Mouse (Mus musculus) left cerebral cortex, postnatal 10 days (tissue): ENCODE measurements at regions not wholly inside any gene's neighbourhood (a gene's known extent, or its start where the extent isn't known, plus 50 kb on each side); places are given as distances from the start of the nearest gene placed in this dataset.
A peak's percentile ranks its signal among the peaks of the same experiment; 100 is the strongest.

Source experiments
- DNase-seq, 2 experiments: peaks; one replicate each; pipeline ENCODE4 v3.0.0; 2021 to 2022; ENCODE audit warnings: low spot score in 2 of 2, mixed read lengths in 1 of 2; ENCODE audit errors: extremely low spot score in 1 of 2
- intact Hi-C: fragments of 180-260 bp; cut with DNase I; formaldehyde crosslinking; loops from one replicate; pipeline ENCODE4 v1.15.1; 2025

DNA sequence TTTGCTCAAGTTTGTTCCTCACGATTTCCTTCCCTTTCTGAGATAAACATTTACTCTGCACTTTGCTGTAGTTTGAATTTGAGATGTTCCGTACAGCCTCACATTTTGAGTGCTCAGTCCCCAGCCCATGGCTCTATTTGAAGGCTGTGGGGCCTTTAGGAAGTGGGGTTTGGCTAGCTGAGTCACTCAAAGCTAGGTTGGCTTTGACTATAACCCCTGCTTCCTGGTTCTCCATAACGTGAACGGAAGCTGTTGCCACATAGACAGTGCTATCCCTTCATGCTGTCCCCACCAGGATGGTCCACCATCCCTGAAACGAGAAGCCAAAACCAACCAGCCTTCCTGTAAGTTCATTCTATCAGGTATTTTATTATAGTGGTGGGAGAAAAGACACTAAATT lies 111.1 kb downstream of the Evx1 start:
- no peak for DNase-seq
- intact Hi-C loops, result no loop called here

DNA sequence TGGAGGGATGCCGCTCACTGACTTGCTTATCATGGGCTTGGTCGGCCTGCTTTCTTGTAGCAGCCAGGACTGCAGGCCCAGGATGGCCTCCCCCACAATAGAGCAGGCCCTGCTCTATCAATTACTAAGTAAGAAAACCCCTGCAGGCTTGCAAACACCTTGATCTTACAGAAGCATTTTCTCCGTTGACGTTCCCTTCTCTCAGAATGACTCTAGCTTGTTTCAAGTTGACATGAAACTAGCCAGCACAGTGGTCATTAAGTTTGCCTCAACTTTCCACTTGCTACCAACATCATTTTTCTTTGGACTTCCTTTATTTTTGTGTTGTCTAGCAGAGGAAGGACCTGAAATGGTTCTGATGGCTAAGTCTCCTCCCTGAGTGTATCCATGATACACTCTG lies 111.8 kb downstream of the Evx1 start:
- DNase-seq, result no peak
- intact Hi-C loops, result no loop called here

DNA sequence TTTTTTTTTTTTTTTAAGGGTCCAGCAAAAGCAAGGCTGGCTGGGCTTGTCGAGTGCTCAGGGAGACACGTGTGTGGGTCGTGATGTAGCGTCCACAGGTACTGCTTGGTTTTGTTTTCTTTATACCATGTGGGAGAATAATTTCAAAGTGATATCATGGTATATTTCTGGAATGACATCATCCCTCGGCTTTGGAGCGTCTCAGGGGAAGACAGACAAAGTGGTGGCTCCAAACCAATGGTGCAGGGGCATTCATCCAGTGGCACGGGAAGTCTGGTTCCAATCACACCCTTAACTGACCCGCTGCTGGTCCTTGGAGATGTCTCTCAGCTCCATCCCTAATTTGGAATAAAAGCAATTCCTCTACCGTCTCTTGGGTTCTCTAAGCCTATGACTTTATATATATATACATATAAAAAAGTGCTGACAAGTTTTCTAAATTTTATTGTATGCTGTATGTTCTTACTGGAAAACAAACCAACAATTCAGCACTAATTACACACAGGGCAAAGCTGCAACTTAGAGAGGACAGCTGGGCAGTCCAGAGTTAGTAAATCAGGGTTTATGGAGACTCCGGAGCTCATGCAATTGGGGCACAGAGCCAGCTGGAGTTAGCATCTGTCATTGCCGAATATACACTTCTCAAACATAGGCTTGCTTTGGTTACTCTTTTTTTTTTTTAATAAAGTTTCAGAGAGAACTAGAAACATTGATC lies 115.3 kb downstream of the Evx1 start:
- DNase-seq, result peak in 1 of 2 experiments; percentile 38

DNA sequence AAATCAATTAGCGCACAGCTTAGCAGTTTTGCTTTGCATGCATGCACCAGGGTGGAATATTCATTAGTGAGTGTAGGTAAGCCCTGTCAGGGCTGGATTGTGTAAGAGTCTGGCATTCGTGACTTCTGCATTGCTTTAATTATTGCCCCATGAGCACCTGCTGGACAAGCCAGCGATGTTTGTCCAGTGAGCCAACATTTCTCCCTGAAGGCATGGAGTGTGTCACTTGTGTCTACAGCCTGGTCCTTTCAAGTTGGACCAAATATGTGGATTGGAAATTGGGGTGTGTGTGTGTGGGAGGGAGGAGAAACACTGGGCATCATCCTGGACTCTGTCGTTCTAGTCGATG lies 115.9 kb downstream of the Evx1 start:
- intact Hi-C loops, result no loop called here
- no peak for DNase-seq

More for the DNA sequence above, 115.3 kb downstream of the Evx1 start:
- intact Hi-C loops, result no loop called here

DNA sequence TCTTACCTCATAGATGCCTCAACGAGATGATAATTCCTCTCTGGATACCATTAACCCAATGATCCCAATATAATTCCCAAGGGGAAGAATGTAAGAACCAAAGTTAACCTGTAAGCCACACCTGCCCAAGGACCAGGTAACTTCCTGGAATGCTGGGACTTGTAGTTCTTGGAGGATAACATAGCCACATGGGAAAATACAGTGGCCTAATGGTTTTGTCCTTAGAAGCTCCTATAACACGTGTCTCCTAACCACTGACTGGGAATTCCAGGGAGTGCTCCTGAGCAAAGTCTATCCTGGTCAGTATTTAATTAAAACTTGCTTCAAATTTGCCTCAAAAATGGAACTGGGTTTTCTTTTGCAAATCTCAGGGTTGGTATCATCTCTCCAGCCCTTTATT lies 119.9 kb downstream of the Evx1 start:
- no peak for DNase-seq
- intact Hi-C loops, result no loop called here

DNA sequence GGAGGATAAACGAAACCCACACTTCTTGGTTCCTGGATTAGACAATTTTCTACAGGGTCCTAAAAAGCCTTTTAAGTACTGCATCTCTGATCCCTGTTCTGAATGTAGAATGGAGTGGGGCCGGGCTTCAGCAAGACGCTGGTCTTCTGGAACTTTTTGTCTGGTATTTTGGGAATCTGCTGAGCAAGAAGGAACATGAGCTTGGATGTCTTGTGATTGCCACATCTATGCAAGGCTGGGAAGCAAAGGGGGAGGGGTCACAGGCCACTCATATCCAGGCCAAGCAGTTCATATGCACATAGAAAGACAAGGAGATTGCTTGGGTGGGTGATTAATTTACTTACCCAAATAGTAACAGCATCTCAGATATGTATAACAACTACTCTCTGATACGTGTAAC lies 121.5 kb downstream of the Evx1 start:
- no peak for DNase-seq
- intact Hi-C loops, result no loop called here

DNA sequence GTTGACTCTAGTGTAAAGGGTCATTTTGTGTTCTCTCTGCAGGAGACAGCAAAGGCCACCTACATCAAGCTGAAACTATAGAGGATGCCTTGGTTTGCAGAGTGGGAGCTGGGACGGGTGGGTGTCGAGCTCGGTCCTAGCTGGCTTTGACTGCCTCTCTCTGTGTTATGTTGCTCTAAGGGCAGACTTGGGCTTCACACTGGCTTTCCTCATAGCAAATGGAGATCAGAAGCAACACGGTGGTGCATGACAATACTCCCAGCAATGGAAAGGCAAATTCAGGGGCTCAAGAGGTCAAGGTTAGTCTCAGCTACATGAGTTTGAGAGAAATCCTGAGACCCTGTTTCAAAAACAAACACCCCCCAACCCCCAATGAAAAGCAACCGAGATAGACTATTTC lies 122.1 kb downstream of the Evx1 start:
- intact Hi-C loops, result no loop called here
- no peak for DNase-seq

DNA sequence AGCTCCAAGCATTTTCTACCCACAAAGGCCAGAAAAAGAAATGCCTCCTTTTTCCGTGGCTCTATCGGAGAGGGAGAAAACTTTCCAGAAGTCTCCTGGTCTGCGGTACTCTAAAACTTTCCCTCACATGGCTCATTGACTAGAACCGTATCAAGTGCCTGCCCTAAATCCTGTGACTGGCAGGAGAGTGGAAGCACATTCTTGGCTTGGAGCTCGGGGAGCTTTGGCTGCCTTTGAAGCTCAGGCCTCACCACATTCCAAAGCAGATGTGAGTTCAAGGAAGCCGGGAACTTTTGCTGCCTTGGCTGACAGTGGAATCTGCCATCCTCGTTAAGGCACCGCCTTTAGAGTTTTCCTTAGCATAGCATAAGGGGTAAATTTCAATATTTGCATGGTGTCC lies 125.1 kb downstream of the Evx1 start:
- intact Hi-C loops, result no loop called here

DNA sequence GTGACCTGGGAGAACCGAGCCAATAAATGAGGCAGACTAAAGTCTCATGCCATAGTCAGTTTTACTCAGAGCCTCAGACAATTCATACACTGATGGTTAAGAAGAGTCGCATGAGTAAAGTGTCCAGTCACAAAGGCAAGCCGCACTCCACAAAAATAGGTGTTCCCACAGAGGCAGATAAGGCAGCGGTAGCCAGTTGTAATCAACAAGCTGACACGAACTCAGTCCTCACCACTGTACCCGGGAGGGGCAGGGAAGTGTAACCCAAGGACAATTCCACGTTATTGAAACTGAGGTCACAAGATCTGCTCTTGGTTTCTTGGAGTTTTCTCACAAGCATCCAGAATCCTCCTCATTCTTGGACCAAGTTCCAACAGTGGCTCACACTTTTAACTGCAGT lies 125.9 kb downstream of the Evx1 start:
- DNase-seq, result no peak
- intact Hi-C loops, result no loop called here

More for the DNA sequence above, 125.1 kb downstream of the Evx1 start:
- no peak for DNase-seq

DNA sequence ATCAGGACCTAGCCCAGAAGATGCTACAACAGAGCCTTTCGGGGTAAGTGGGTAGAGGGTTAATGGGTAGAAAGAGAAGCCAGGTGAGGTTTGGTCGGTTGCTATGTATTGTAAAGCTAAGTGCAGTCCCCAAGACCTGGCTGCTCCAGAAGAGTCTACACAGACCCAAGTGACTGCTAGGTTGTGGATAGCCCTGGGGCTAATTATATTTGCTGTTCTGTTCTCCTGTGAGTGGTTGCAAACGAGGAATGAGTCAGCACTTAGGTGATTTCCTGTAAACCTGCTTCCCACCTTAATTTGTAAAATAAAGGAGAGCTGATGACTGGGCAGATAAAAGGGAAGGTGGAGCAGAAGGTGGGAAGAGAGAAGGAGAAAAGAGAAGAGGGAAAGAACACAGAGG lies 126.9 kb downstream of the Evx1 start:
- no peak for DNase-seq
- intact Hi-C loops, result no loop called here

DNA sequence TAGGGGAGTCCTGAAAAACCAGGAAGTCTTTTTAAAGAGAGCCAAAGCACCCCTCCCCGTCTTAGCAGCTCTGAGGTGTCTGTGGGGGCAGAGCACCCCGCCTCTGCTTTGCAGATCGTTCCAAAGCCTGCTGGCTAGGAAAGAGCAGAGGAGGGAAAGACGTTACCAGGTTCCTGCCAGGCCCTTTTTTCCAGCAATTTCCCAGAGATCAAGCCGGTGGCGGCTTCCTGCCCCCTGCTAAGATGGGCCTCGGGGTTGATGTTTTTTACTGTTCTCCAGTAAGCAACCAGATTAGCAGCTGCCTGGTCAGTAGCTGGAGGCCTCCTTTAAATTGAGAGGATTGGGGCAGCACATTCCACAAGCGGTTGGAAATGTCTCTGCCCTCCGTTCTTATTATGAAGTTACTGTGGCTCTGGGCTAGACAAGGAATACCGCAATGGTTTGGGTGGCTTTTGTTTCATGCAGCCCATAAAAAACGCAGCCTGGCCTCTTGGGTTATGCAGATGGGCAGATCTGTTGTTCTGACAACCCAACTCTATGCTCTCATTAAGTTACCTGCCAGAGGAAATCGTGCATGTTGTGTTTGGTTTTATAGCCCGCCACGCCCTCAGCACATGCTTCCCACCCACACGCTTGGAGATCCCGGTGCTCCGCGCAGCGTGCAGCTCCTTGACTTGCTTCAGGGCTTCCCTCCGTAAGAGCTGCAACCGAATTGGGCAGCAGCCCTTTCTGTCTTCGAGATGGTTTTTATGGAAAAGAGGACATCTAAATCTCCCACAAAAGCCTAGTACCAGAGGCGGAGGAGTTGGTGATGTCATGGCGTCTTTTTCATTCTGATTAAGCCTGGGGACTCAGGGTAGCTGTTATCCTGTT lies 130.1 kb downstream of the Evx1 start:
- intact Hi-C loops, result no loop called here
- peak in 1 of 2 experiments; percentile 40 for DNase-seq

DNA sequence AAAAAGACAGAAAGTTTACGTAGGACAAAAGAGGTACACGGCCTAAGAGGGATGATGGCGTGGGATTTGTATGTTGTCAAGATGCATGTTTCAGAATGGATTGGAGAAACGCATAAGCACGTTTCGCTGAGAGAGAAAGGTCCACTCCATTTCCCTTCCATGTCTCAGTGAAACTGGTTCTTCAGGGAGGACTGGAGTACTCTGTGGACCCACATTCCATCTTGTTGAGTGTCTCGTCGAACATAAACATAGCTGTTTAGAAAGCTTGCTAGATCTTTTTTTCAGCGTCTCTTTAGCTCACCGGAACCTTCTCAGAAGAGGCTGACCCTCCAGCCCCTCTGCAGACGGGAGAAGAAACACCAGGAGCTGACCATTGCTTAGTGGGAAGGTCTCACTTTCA lies 145.5 kb downstream of the Evx1 start:
- no peak for DNase-seq
- intact Hi-C loops, result no loop called here

DNA sequence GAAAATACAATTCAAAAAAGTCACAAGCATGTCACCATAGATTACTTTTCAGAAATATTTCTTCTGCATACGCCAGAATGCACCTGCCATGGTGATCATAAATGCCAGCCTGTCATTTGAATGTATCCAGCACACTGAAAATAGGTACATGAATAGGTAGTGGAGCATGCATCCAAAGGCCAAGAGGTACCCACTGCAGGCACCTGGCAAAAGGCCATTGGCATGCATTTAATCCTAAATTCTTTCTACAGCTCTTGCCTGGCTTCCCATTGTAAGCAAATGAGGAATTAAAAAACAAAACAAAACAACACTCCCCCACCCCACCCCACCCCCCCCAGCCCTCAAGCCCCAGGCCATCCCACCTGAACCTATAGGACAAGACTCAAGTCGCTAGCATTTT lies 147.9 kb downstream of the Evx1 start:
- no peak for DNase-seq
- intact Hi-C loops, result no loop called here

DNA sequence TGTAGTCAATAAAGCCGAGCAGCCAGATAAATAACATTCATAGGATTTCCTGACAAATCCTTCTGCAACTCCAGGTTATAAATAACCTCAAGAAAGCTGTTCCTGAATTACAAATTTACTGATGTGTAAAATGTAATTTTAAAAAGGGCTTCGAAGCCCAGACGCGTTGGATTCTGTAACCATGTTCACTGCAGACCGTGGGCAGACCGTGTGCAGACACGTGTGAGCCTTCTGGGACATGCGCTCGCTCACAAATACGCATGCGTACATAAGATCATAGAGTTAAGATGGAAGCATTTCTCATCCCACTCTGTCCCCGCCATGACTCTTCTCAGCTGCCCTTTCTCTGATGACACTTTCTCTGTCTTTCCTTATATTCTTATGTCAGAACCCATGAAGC lies 150.1 kb downstream of the Evx1 start:
- DNase-seq, result peak in 1 of 2 experiments; percentile 52
- intact Hi-C loops, result no loop called here

DNA sequence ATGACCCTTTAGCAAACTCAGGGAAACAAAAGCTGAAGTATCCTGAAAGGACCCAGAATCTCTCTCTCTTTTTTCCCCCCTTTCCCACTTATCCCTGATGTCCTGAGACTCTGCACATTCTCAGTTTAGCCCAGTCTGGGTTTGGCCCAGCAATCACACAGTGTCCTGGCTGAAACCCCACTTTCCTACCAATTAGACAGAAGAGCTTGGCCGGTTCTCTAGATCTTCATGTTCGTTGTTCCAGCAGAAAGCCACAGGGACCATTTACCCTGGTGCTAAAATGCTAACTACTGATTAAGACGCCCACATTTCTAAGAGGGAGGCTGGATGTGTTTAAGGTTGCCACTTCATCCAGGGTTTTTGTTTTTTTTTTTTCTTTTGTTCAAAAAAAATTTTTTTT lies 151.3 kb downstream of the Evx1 start:
- no peak for DNase-seq
- intact Hi-C loops, result no loop called here

DNA sequence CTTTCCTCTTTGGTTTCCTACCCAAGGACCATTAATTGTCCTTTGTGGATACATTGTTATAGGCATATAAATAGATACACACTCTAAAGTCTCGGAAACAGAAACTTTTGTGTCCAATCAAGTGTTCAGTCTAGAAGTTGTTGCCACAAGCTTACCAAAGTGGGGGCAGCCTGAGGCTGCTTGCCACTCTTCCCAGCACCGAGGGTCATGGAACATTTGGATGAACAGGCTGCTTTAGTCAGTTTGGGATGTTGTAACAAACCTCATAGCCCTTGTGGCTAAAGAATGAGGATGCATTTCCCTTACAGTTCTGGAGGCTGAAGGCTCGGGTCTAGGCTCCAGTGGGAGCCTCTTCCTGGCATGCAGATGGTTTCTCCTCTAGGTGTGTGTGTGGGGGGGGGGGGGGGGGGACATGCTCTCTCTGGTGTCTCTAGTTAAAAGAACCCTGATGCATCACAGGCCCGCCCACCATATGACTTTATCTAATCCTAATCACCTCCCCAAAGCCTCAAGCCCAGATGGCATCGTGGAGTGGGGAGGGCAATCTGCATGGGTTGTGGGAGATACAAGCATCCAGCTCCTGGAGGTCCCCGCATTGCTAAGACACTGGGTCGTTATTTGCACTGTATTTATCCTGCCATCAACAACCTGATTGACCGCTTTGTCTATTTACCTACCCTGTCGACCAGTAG lies 152.7 kb downstream of the Evx1 start:
- no peak for DNase-seq
- intact Hi-C loops, result no loop called here

DNA sequence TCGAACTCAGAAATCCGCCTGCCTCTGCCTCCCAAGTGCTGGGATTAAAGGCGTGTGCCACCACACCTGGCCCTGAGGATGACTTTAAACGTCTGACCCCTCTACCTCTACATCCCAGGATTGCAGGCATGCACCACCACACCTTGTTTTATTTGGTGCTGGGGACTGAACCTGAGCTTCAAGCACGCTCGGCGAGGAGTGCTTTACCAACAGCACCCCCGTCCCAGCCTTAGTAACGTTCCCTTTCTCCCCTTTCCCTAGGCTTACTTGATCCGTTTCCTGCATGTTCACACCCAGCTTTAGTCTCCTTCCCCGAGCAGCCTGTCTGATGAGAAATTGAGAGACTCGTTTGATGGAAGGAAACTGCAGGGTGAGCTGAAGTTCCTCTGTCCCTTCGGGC lies 157.5 kb downstream of the Evx1 start:
- intact Hi-C loops, result no loop called here
- no peak for DNase-seq

DNA sequence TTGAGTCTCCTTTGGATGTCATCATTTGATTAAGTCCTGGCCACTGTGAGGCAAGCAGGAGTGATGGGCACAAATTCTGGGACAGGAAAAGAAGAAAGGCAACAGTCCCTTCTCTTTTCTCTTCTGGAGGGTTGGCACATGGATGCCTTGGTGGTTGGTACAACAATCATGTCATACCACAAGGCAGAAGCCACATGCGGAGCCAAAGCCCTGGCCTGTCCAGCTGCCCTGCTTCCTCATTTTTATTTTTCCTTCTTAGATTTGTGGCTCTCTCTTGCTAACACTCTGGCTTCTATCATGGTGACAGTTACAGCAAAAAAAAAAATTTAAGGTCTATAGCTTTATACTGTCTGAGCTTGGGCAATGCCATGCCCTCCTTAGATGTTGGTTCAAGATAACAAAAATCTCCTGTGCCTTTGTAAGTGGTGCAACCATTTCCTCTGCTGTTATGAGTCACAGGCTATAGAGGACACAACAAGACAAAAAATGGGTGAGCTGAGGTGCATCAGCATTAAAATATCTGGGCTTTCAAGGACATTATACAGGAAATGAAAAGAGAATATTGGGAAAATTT lies 158.2 kb downstream of the Evx1 start:
- DNase-seq, result no peak
- intact Hi-C loops, result no loop called here

DNA sequence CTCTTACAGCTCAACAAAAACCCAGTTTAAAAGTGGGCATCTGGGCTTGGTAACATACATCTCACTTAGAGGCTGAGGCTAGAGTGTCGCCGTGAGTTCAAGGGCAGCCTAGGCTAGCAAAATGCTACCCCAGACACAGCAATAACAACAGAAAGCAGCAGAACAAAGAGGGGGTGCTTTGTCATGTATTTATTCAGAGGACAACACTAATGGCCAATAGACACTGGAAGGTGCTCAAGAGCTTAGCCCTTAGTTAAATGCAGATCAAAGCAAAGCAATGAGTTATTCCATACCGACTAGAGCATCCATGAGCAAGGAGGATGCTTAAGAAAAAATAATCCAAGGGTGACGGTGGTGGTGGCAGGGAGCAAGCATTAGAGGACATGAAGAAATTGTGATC lies 158.7 kb downstream of the Evx1 start:
- intact Hi-C loops, result no loop called here
- DNase-seq, result no peak
